Mouse (Mus musculus): ENCODE results near the gene Nmd3. TPM values are rescaled to one million over a fixed set of nuclear protein-coding genes. Genes with fewer than 3 reads are reported as not detected.

Nmd3 gene
- 139 and 149 TPM in 2 replicates for polyA plus RNA-seq (2016; fragmentation: Nextera tagmentation; extraction: Ambion mirVana)

DNA sequence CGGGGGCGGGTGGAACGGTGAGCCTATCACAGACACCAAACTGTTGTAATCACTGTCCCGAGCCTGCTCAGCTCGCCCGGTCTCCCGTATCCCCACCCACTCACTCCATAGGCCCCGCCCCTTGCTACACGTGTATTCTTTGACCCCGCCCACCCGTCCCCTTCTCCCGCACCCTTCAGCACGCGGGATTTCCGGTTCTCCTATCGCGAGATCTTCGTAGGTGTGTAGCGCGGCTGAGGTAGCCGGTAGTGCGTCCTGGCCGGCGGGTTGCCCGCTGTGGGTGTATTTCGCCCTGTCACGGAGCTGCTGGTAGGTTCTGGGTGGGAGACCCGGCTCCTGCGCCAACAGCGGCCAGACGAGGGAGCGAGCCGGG is at the start of gene Nmd3:
Gene Nmd3, plus strand, starts transcription at position 172 of the 373 bp plus-strand sequence.
- Histone ChIP-seq H3K36me3 (peaks cover 22% of the 10 kb centered on the region), H3K27ac (peak within 1 kb of the TSS; percentile 97), H3K4me3 (peak within 1 kb of the TSS; percentile 98), H3K27me3 (ENCODE audit: insufficient read depth, poor library complexity, severe bottlenecking) (no peaks in the 10 kb centered on the region), H3K9me3 (no peaks in the 10 kb centered on the region), H3K4me1 (peaks cover 7% of the 10 kb centered on the region; the same call in 1 of the 2 replicates)
- under 1% methylated on average over 32 of the region's 33 CpGs for WGBS
- DNase-seq (ENCODE audit: low spot score), result peak; percentile 98

DNA sequence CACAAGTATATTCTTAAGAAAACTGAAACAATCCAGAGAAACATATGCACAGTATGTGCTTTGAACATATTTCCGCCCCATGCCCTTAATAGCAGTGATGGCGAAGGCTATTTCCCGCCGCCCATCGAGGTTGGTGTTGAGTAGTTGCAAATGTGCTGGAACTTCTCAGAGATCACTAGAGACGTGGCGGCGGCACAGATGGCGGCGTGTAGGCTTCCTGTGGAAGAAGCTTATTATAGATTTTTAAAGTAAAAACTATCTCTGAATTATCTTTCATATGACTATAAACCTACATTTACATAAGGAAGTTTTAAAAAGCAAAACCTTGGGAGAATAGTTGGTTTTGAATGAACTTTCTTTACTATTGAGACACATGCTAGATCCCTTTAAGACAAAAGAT is 48.4 kb upstream of the Nmd3 start:
- Histone ChIP-seq H3K9me3 (no peaks in the 10 kb centered on the region), H3K27me3 (ENCODE audit: insufficient read depth, poor library complexity, severe bottlenecking) (no peaks in the 10 kb centered on the region), H3K4me1 (peaks cover 3% of the 10 kb centered on the region; the same call in 1 of the 2 replicates), H3K36me3 (no peaks in the 10 kb centered on the region), H3K4me3 (no peak overlapping the region), H3K27ac (no peak overlapping the region)
- no peak for DNase-seq (ENCODE audit: low spot score)
- WGBS, result 94% methylated on average over 10 of the region's 10 CpGs

DNA sequence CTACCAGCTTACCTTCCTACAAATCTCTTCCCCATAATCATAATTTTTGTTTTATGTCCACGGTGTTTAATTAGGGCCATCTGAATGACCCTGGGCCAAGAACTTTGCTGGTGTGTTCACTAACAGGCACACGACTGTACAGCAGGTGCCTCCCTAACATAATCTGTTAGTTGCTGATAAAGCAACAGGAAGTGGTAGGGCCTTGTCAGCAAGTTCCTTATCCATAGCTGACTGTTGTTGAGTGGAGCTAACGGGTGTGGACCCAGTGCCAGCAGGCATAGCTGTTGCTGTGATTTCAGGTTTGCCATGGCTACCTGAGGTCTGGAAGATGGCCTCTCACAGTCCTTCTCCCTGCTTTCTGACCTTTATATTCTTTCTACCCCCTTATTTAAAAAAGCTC is 47.6 kb upstream of the Nmd3 start:
- H3K27me3 ChIP-seq (ENCODE audit: insufficient read depth, poor library complexity, severe bottlenecking), result no peaks in the 10 kb centered on the region
- H3K36me3 ChIP-seq, result no peaks in the 10 kb centered on the region
- H3K4me1 ChIP-seq, result peaks cover 3% of the 10 kb centered on the region; the same call in 1 of the 2 replicates
- WGBS, result 40% methylated on average over 3 of the region's 3 CpGs
- H3K4me3 ChIP-seq, result no peak overlapping the region
- no peaks in the 10 kb centered on the region for H3K9me3 ChIP-seq
- H3K27ac ChIP-seq, result no peak overlapping the region
- DNase-seq (ENCODE audit: low spot score), result no peak

DNA sequence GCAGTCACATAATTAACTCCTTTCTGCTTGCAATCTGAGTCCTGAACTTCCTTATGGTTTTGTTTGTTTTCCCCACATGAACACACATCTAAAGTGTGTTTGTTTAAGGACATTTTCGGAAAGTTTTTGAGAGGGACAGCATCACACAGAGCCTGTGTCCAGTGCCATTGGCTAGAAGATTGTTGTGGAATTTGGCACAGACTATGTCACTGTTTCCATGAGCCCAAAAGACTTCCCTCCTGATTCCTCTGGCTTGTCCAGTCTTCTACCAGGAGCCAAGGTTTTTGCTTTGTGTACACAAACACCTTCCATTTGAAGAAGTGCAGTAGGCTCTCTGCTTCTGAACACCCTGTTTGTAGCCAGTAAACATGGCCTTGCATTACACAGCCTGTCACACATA is 32.0 kb upstream of the Nmd3 start:
- Histone ChIP-seq H3K36me3 (no peaks in the 10 kb centered on the region), H3K27me3 (ENCODE audit: insufficient read depth, poor library complexity, severe bottlenecking) (no peaks in the 10 kb centered on the region), H3K4me3 (no peak overlapping the region), H3K27ac (no peak overlapping the region), H3K4me1 (peaks cover under 1% of the 10 kb centered on the region; the same call in 1 of the 2 replicates), H3K9me3 (no peaks in the 10 kb centered on the region)
- 52% methylated on average over 1 of the region's 1 CpGs for WGBS
- DNase-seq (ENCODE audit: low spot score), result no peak

DNA sequence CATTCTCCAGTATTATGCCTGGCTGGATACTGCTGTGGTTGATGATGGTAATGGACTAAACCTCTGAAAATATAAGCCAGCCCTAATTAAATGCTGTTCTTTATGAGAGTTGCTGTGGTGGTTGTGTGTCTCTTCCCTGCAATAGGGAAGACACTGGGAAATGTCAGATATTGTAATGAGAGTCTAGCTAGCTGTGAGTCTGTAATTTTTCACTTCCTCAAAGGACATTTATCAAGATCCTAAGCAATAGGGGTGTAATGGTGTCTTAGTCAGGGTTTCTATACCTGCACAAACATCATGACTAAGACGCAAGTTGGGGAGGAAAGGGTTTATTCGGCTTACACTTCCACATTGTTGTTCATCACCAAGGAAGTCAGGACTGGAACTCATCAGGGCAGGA is 30.8 kb upstream of the Nmd3 start:
- no peak for DNase-seq (ENCODE audit: low spot score)
- no peaks in the 10 kb centered on the region for H3K36me3 ChIP-seq
- H3K27me3 ChIP-seq (ENCODE audit: insufficient read depth, poor library complexity, severe bottlenecking), result no peaks in the 10 kb centered on the region
- H3K27ac ChIP-seq, result no peak overlapping the region
- H3K4me1 ChIP-seq, result peaks cover 3% of the 10 kb centered on the region; the same call in 1 of the 2 replicates
- H3K9me3 ChIP-seq, result no peaks in the 10 kb centered on the region
- no peak overlapping the region for H3K4me3 ChIP-seq
- WGBS, result 79% methylated on average over 2 of the region's 2 CpGs

DNA sequence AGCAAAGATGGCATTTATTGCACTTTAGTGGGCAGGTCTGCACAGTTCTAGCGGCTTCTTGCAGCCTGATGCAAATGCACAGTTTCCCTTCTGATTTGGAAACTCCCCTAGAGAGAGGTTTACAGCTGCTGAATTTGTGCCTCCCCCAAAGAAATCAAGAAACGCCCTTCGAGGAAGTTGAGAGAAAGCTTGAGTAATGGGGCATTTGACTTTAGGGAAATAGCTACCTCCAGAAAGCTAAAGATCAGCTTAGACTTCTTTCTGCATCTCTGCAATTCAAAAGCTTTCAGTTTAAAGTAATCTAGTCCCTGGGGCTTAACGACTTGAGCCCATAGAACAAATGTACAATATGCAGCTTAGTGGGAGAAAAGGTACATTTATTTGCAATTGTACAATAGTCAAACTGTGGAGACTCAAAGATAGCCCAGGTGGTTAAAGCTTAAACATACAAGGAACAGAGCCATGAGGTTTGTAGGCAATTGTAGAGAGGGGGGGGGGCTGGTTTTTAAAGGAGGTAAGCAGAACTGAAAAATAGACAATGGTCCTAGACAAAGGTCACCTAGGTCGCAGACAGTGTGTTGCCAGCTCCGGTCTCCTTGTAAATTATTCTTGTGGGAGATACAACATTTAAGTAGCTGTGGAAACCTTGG is 21.8 kb upstream of the Nmd3 start:
- no peak for DNase-seq (ENCODE audit: low spot score)
- Histone ChIP-seq H3K9me3 (no peaks in the 10 kb centered on the region), H3K4me1 (peaks cover 1% of the 10 kb centered on the region; the same call in 1 of the 2 replicates), H3K4me3 (no peak overlapping the region), H3K27me3 (ENCODE audit: insufficient read depth, poor library complexity, severe bottlenecking) (no peaks in the 10 kb centered on the region), H3K27ac (no peak overlapping the region), H3K36me3 (no peaks in the 10 kb centered on the region)
- 71% methylated on average over 6 of the region's 6 CpGs for WGBS

DNA sequence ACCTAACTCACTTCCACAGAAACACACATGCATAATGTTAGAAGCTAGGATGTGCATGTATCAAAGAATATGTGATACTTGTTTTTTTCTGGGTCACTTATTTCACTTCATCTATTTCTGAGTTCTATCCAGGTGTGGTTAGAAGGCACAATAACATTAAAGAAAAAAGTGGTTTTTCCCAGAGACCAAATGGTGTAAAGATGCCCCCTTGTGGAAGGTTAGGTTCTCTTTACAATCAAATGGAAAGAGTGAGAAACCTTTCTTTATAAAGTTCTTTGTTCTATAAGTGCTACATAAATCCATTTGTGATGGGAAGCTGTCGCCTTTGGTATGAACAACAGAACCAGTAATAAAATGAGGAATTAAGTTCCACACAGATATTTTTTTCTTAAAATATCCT is 19.9 kb upstream of the Nmd3 start:
- no peaks in the 10 kb centered on the region for H3K9me3 ChIP-seq
- H3K4me3 ChIP-seq, result no peak overlapping the region
- no peaks in the 10 kb centered on the region for H3K36me3 ChIP-seq
- H3K27ac ChIP-seq, result no peak overlapping the region
- DNase-seq (ENCODE audit: low spot score), result no peak
- 36% methylated on average over 1 of the region's 1 CpGs for WGBS
- no peaks in the 10 kb centered on the region for H3K4me1 ChIP-seq
- H3K27me3 ChIP-seq (ENCODE audit: insufficient read depth, poor library complexity, severe bottlenecking), result no peaks in the 10 kb centered on the region

DNA sequence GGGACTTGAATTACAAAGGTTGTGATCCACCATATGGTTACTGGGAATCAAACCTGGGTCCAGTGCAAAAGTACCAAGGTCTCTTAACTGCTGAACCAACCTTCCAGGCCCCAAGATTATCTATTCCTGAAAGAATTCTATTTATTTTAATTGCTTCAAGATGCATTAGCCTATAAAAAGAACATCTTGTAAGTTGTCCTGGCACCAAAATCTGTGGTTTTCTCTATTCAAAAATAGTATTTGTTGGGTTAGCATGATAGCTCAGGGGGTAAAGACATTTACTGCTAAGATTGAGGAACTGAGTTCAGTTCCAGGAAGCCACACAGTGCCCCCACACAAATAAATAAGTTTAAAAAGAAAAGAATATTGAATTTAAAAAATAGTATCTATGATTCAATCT is 19.4 kb upstream of the Nmd3 start:
- Histone ChIP-seq H3K9me3 (no peaks in the 10 kb centered on the region), H3K4me1 (no peaks in the 10 kb centered on the region), H3K27ac (no peak overlapping the region), H3K4me3 (no peak overlapping the region), H3K36me3 (no peaks in the 10 kb centered on the region), H3K27me3 (ENCODE audit: insufficient read depth, poor library complexity, severe bottlenecking) (no peaks in the 10 kb centered on the region)
- no peak for DNase-seq (ENCODE audit: low spot score)

DNA sequence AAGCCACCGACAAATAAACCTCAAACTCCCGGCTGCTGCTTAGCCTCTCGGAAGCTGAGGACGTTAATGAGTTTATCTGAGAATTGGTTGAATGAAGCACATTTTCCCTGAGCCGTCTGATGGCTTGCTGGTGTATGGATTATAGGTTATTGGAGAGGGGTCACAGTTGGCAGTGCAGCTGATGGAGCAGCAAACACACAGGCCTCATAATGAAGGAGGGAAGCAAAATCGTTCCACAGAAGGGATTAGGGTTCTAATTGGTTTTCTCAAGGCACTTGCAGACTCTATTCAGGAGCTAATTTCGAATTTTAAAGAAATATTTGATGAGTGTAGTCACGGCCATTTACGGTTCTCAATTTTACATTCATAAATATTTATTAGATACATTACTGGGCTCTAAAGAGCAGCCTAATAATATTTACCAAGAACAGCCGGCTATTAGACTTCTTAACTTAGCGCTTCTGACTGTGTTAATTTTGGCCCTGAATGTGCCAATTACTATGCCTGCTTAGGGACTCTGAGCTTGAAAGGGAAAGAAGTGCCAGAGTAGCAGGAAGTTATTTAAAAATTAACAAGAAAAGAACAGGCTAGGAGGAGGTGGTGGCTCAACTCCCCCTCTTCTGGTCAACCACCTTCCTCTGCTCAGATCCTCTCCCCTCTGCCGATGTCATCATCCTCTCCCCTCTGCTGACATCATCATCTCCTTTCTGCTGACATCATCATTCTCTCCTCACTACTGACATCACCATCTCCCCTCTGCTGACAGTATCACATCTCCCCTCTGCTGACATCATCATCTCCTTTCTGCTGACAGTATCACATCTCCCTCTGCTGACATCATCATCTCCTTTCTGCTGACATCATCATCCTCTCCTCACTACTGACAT is 12.5 kb upstream of the Nmd3 start:
- Histone ChIP-seq H3K4me1 (no peaks in the 10 kb centered on the region), H3K4me3 (no peak overlapping the region), H3K27me3 (ENCODE audit: insufficient read depth, poor library complexity, severe bottlenecking) (no peaks in the 10 kb centered on the region), H3K9me3 (no peaks in the 10 kb centered on the region), H3K36me3 (no peaks in the 10 kb centered on the region), H3K27ac (no peak overlapping the region)
- WGBS, result 69% methylated on average over 12 of the region's 12 CpGs
- DNase-seq (ENCODE audit: low spot score), result no peak

DNA sequence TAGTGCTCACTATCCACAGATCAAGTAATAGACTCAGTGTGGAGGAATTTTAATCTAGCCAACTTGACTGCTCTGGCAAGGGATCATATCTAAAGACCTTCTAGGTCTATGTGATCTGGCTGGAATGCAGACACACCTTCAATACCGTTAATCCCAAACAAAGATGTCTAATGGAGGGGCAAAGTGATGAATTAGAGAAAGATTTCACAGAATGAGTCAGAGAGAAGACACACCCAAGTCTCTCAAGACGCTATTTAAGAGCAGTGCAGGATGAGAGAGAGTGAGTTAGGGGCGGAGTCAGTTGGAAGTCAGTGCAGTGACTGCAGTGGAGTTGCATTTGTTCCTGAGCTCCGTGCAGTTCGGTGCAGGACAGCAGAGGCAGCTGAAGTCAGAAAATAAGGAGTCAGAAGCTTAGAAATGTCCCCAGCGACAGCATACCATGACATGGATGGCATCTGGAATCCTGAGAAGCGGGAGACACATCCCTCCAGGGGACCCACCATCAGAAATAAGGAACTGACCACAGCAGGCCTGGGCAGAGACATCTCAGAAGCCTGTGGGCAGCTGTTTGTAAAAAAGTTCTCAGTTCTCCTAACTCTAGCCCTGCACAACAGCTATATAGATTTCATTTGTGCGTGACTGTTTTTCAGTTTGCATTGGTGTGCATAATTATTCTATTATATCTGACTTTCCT is 9.7 kb upstream of the Nmd3 start:
- H3K9me3 ChIP-seq, result no peaks in the 10 kb centered on the region
- no peaks in the 10 kb centered on the region for H3K36me3 ChIP-seq
- no peaks in the 10 kb centered on the region for H3K27me3 ChIP-seq (ENCODE audit: insufficient read depth, poor library complexity, severe bottlenecking)
- H3K4me1 ChIP-seq, result no peaks in the 10 kb centered on the region
- no peak overlapping the region for H3K27ac ChIP-seq
- WGBS, result 50% methylated on average over 8 of the region's 8 CpGs
- no peak overlapping the region for H3K4me3 ChIP-seq
- DNase-seq (ENCODE audit: low spot score), result no peak

DNA sequence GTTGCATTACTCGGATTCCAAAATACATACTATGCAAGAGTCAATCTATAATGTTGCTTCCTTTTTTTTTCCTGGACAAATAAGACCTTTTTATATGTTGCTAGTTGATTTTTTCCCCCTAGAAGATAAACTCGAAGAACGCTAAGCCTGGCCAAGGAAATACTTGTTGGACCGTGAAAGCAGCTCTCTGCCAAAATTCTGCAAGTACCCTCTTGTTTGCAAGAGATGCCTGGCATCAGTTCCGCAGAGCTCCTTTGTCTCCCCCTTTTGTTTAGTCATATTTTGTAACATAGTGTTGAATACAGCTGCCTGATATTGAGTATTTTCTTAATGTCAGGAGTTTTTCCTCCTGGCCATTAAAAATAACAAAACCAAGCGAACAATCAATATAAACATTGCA is 4.3 kb upstream of the Nmd3 start:
- Histone ChIP-seq H3K36me3 (no peaks in the 10 kb centered on the region), H3K4me1 (no peaks in the 10 kb centered on the region), H3K27me3 (ENCODE audit: insufficient read depth, poor library complexity, severe bottlenecking) (no peaks in the 10 kb centered on the region), H3K27ac (no peak overlapping the region), H3K9me3 (no peaks in the 10 kb centered on the region), H3K4me3 (no peak overlapping the region)
- DNase-seq (ENCODE audit: low spot score), result no peak
- WGBS, result 87% methylated on average over 6 of the region's 6 CpGs

DNA sequence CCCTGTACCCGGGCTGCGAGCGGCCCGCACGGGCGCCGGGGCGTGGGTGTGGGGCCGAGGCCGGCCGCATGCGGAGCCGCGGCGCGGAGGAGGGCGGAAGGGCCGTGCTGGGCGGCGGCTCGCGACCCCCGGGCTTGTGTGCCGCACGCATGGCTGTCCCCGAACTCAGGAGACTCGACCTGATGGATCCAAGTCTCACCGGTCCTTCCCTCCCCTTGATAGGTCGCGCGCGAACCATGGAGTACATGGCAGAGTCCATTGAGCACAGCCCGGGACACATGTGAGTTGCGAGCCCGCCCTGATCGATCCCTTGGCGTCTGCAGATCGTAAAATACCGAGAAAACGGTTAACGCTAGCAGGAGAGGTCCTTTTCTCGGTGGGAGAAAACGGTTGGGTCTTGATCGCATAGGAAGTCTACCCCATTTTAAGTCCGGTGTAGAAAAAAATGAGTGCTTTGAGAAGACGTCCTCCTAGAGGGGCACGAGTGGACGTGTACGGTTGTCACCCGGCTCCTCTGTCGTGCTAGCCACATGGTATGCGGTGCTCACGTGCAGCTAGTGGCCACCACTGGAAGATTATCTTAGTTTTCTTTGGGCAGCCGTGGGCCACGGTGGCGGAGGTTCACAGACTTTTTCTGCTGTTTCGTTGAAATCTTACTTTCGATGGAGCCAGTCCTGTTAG is 542 bp downstream of the Nmd3 start:
- Histone ChIP-seq H3K4me3 (peak overlapping the region; percentile 98), H3K9me3 (no peaks in the 10 kb centered on the region), H3K36me3 (peaks cover 25% of the 10 kb centered on the region), H3K27ac (peak overlapping the region; percentile 97), H3K4me1 (peaks cover 7% of the 10 kb centered on the region; the same call in 1 of the 2 replicates), H3K27me3 (ENCODE audit: insufficient read depth, poor library complexity, severe bottlenecking) (no peaks in the 10 kb centered on the region)
- DNase-seq (ENCODE audit: low spot score), result peak; percentile 84
- under 1% methylated on average over 58 of the region's 58 CpGs for WGBS
